Mouse (Mus musculus) left cerebral cortex, adult 11 months (tissue): ENCODE measurements at regions not wholly inside any gene's neighbourhood (a gene's known extent, or its start where the extent isn't known, plus 50 kb on each side); places are given as distances from the start of the nearest gene placed in this dataset.
"Not testable (repeated sequence)": the region's sequence is repeated elsewhere in the genome, so short reads cannot be mapped to it uniquely, and the experiment has no call there.

ENCODE experiments used
- DNase-seq: peaks from one replicate; pipeline ENCODE4 v3.0.0; 2022; ENCODE audit warnings: low spot score

DNA sequence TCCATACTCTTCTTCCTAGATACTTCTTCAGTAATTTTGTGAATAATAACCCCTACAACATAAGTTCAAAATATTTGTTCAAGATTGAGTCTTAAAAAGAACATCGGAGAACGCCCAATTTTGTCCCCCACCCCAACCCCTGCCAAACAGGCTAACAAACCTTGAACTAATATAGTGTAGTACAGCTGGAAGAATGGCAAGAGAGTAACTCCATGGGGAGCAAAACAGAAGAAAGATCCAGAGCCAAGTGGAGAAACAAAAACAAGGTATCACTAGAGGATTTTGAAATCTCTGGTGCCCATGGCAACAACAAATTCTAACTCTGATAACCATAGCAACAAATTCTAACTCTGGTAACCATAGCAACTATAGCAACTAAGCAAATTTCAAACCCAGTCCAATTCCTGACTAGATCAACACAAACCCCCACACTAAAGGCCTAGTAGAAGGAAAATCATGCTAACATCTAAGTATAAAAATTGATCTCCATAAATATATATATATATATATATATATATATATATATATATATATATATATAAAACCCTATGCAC is 74.2 kb upstream of the Magee2 start:
- peak; percentile 4 for DNase-seq

DNA sequence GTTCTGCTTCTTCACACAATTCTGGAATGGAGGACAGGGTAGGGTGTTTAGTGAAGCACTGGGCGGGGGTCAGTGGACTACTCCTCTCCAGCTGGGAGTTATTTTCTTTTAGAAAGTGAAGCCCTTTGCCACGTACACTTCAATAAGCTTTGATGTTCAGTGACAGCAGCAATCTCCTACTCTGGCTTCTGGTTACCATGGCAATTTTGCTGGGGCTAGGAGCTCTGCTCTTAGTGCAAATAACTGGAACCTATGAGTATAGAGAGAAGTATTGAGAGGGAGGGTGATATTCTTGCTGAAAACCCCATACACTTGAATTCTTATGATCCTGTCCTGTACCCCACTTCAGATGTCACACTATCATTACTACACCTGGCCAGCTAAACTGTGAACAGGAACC is 94.5 kb upstream of the Magee2 start:
- no peak for DNase-seq

DNA sequence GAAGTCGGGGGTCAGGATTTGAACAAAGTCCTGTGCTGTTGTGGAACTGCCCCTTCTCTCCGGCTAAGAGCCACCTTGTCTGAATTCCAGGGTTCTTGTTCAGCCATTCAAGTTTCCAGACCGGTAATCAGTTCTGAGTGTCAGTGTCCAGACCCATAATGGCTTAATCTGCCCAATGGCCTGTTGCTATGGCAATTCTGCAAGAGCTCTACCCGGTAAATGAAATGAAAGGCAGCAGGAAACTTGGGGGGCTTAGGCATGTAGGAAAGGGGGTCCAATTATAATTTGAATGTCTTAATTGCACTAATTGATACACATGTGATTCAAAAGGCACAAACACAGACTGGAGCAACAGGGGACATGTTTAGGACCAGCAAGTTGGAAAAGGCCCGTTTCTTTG is 95.7 kb upstream of the Magee2 start:
- DNase-seq: not testable (repeated sequence)

DNA sequence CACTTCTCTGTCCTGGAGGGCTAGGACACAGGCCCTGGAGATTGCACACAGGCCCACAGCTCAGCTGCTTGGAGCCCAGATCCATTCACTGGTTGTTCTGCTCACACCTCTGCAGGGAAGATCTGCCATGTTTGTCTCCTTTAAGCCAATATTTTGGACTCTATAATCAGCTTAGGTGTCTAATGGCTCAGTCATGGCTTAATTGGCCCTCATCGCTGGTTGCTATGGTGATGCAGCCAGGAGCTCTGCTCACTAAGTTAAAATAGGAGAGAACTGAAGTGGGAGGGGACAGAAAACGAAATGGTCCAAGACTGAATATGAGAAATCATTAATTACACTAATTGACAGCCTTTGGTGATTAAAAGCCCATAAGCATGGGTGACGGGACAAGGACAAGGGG is 96.3 kb upstream of the Magee2 start:
- not testable (repeated sequence) for DNase-seq

DNA sequence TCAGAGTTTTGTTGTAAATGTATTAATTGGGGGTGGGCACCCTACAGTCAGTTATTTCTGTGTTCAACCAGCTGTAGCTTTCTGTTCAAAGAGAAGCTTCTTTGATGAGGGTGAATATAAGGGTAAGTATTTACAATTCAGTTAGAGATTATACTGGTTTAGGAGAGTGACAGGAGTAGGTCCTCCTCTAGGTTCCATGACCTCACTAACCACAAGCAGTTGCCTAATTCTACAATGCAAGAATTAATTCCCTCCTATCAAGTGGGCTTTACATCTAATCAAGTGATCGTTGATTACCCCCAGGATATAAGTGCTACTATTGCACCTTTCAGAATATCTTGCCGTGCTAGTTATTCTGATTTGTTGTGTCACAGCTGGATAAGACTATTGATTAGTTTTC is 101.1 kb upstream of the Pbdc1 start:
- no peak for DNase-seq

DNA sequence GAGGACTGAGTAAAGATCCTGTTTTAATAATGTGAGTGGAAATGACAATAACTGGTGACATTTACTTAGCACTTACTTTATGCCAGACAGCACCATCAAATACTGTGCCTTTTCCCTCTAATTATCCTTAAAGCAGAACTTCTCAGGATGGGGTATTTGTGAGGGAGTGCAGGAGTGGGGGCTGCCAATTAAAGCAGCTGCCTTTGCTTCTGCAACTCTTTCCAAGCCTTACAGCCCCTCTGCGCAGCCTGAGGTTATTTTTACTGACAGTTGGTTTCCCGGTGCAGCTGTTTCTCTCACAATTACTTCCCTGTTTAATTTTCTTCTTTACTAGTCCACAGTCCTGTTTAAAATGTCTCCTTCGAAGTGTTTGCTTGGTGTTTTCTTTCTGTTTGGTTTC is 76.3 kb upstream of the Pbdc1 start:
- DNase-seq: no peak

DNA sequence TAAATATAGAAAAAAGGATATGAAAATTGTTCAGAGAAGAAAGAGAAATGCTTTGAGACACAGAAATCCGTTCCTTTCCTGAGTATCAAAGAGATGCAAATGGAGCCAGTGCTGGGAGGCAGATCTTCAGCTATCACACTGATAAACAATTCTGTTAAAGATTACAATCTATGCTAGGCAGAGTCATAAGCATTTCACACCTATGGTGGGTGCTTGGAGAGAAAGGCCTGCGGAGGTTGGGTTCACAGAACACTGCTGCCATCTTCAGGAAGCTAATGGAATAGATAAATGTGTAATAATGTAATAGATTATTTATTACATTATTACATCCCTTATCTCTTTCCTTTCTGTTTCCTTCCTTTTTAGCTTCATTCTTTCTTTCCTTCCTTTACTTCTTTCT is 73.1 kb upstream of the Pbdc1 start:
- DNase-seq: no peak
